Mouse (Mus musculus): ENCODE data around the gene Cnot10.

DNA sequence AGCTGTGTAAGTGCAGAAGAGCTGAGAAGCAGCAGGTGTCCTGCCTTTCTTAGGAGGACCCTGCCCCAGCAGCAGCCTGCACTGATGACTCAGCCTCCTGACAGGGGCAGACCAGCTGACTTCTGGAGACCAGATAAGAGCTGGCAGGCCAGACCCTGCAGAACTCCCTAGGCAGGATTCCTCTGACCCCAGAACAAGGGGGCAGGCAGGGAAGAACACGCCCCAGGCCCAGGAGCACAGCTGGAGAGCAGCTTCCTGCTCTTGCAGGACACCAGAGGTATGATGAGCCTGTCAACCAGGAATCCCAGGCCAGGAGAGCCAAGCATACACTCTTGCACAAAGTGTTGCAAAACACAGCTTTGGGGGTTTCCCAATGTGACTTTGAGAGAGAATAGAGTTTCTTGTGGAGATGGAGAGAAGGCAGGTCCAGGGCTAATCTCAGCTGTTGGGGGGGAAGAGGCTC lies 98.7 kb downstream of the Cnot10 start:
- TF ChIP-seq GATA1 (IDR thresholded peaks at IDR 0.05; ENCODE audit: borderline replicate concordance, low read length) (no peak), FLI1 (IDR thresholded peaks at IDR 0.05; ENCODE audit: low read length) (no peak)

Measured in megakaryocyte, embryonic 14.5 days (primary cell).